Mouse (Mus musculus): ENCODE data around the gene Tmem54. TPM values are rescaled to one million over a fixed set of nuclear protein-coding genes. Genes with fewer than 3 reads are reported as not detected.

Gene Tmem54
- polyA plus RNA-seq, 1 experiment, result 0.16 TPM

DNA sequence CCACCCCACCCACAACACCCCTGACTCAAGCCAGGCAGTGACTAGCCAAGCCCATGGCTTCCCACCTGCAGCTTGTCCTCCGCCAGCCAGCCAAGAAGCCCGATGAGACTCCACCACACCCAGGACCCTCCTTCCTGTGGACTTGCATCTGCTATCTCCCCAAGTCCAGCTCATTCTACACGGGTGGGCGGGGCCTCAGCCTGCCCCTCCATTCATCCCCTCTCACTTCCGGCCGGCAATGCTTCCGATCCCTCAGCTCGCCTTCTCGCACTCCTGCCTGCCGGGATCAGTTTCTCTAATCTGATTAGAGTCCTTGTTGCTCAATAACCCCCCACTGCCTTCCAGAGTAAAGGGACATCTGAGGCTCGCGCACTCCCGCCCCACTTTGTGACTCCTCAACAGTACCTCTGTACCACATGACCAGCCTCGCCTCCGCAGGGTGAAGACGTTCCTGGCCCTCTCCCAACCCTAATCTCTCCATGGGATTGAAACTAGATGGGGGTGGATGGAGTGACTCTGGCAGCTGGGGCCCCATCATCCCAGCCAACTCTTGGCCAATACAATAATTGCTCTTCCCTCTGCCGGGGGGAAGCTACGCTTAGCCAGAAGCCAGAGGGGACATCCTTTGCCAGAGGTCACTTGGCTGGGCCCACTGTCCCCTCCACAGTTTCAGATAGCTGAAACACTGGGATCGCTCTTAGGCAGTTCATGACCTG is 20.5 kb downstream of the Tmem54 start:
- no peak for DNase-seq
- Histone ChIP-seq H3K27ac (ENCODE audit: insufficient read depth, low read length) (no peak overlapping the region), H3K4me1 (ENCODE audit: control insufficient read depth, insufficient read depth, low read length) (peaks cover 14% of the 10 kb centered on the region), H3K4me3 (replicated peaks; ENCODE audit: insufficient read depth, low read depth, low read length) (no peak overlapping the region), H3K27me3 (ENCODE audit: control insufficient read depth, insufficient read depth, low read length) (no peaks in the 10 kb centered on the region)
- TF ChIP-seq CTCF (IDR thresholded peaks at IDR 0.05; ENCODE audit: borderline replicate concordance, insufficient read depth, low read depth, low read length) (no peak), POLR2A (IDR thresholded peaks at IDR 0.05; ENCODE audit: borderline replicate concordance, insufficient read depth, low read length) (no peak)
- 27% methylated on average over 19 of the region's 19 CpGs for WGBS

DNA sequence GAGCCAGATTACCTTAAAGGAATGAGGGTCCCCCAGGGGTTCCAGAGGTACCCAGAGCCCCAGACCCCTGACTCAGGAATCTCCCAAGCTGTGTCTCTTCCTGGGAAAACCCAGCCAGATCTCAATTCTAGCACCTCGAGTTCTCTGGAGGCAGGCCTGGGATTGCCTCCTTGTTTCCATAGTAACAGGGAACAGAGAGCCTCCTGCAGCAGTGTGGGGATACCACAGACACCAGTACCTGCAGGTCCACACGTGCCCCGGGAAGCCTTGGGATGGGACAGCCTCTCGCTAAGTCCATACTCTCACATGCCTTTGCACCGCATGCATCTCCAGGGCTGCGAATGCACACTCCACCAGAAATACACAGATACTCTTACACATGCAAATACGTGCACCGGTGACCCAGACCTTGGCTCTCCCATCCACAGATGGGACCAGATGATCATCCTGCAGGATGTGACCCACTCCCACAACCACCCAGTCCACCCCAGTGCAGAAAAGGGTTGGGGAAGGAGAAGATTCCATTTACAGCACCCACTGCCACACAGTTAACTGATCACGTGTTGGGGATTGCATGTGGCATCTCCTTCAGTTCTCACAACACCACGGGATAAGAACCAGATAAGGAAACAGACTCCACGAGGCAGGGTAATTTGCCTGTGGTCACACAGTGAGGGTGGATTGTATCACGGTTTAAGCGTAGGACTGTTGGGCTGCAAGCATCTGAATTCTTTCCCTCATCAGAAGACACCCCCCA is 23.4 kb downstream of the Tmem54 start:
- H3K4me3 ChIP-seq (replicated peaks; ENCODE audit: insufficient read depth, low read depth, low read length), result no peak overlapping the region
- WGBS, result 71% methylated on average over 13 of the region's 13 CpGs
- H3K27ac ChIP-seq (ENCODE audit: insufficient read depth, low read length), result no peak overlapping the region
- no peak for TF ChIP-seq CTCF (IDR thresholded peaks at IDR 0.05; ENCODE audit: borderline replicate concordance, insufficient read depth, low read depth, low read length)
- TF ChIP-seq POLR2A (IDR thresholded peaks at IDR 0.05; ENCODE audit: borderline replicate concordance, insufficient read depth, low read length), result no peak
- no peak for DNase-seq
- H3K27me3 ChIP-seq (ENCODE audit: control insufficient read depth, insufficient read depth, low read length), result no peaks in the 10 kb centered on the region
- peaks cover 8% of the 10 kb centered on the region for H3K4me1 ChIP-seq (ENCODE audit: control insufficient read depth, insufficient read depth, low read length)

DNA sequence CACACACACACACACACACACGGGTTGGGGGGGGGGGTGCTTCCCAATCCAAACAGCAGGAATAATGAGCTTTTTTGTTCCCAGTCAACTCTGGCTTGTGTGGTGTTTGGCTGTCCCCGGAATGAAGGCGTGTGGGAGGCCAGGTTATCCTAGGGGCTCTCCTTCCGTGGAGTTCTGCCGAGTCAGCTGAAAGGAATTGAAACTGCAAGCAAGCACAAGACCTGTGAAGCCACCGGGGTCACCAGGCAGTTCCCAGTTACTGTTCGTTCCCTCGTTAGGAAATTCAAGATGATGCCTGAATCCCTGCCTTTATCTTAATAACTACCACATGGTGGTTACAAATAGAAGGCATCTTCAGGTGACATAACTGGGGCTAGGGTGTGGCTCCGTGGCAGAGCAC is 24.0 kb downstream of the Tmem54 start:
- WGBS, result 72% methylated on average over 9 of the region's 9 CpGs
- Histone ChIP-seq H3K4me1 (ENCODE audit: control insufficient read depth, insufficient read depth, low read length) (peaks cover 10% of the 10 kb centered on the region), H3K4me3 (replicated peaks; ENCODE audit: insufficient read depth, low read depth, low read length) (no peak overlapping the region), H3K27ac (ENCODE audit: insufficient read depth, low read length) (no peak overlapping the region), H3K27me3 (ENCODE audit: control insufficient read depth, insufficient read depth, low read length) (no peaks in the 10 kb centered on the region)
- no peak for TF ChIP-seq POLR2A (IDR thresholded peaks at IDR 0.05; ENCODE audit: borderline replicate concordance, insufficient read depth, low read length)
- DNase-seq, result no peak

DNA sequence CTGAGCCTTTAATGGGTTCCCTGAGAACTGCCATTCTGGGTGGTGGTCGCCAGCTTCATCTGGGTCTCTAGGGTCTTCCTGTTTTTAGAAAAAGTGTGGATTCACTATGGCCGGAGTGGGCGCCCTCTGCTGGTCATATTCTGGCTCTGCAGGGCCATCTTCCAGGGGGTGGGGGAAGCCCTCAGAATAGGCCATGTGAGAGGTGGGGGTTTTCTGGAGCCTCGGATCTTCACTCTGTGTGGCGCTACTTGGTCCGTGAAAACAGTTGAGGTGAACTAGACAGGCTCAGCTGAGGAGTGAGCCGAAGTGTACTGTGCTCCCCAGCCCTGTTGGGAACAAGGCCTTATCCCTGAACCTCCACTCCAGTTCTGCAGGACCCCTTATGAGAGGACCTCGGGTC is 24.8 kb downstream of the Tmem54 start:
- Histone ChIP-seq H3K4me3 (replicated peaks; ENCODE audit: insufficient read depth, low read depth, low read length) (no peak overlapping the region), H3K4me1 (ENCODE audit: control insufficient read depth, insufficient read depth, low read length) (peaks cover 9% of the 10 kb centered on the region; the same call in 1 of the 2 replicates), H3K27me3 (ENCODE audit: control insufficient read depth, insufficient read depth, low read length) (no peaks in the 10 kb centered on the region), H3K27ac (ENCODE audit: insufficient read depth, low read length) (no peak overlapping the region)
- DNase-seq, result peak; percentile 46 to 66
- 6% methylated on average over 8 of the region's 8 CpGs for WGBS
- peak; percentile 70 for TF ChIP-seq CTCF (IDR thresholded peaks at IDR 0.05; ENCODE audit: borderline replicate concordance, insufficient read depth, low read depth, low read length)
- no peak for TF ChIP-seq POLR2A (IDR thresholded peaks at IDR 0.05; ENCODE audit: borderline replicate concordance, insufficient read depth, low read length)

DNA sequence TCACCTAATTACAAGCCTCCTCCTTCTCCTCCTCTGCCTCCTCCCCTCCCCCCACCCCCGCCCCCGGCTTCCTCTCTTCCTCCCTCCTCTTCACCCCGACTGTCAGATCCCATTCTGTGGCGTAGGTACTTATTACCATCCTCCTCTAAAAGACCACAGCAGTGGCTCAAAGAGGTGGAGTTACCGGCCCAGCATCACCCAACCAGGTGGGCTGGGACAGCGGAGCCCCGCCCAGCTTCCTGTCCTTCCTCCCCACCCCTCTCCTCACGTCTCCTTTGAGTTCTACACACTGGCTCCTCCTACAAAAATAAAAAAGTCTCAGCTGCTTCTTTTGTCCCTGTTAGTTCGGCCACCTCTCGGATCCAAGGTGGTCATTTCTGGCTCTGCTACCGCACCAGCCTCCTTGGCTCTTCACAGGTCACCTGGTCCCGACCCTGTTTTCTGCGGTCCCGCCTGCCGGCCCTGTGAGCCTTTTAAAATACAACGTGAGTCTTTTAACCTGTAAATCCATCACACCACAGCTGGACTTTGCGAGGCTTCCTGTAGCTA is 25.5 kb downstream of the Tmem54 start:
- Histone ChIP-seq H3K4me3 (replicated peaks; ENCODE audit: insufficient read depth, low read depth, low read length) (no peak overlapping the region), H3K27ac (ENCODE audit: insufficient read depth, low read length) (no peak overlapping the region), H3K4me1 (ENCODE audit: control insufficient read depth, insufficient read depth, low read length) (peaks cover 16% of the 10 kb centered on the region; the same call in 1 of the 2 replicates), H3K27me3 (ENCODE audit: control insufficient read depth, insufficient read depth, low read length) (no peaks in the 10 kb centered on the region)
- 52% methylated on average over 17 of the region's 17 CpGs for WGBS
- no peak for DNase-seq
- TF ChIP-seq CTCF (IDR thresholded peaks at IDR 0.05; ENCODE audit: borderline replicate concordance, insufficient read depth, low read depth, low read length), result no peak
- TF ChIP-seq POLR2A (IDR thresholded peaks at IDR 0.05; ENCODE audit: borderline replicate concordance, insufficient read depth, low read length), result no peak

DNA sequence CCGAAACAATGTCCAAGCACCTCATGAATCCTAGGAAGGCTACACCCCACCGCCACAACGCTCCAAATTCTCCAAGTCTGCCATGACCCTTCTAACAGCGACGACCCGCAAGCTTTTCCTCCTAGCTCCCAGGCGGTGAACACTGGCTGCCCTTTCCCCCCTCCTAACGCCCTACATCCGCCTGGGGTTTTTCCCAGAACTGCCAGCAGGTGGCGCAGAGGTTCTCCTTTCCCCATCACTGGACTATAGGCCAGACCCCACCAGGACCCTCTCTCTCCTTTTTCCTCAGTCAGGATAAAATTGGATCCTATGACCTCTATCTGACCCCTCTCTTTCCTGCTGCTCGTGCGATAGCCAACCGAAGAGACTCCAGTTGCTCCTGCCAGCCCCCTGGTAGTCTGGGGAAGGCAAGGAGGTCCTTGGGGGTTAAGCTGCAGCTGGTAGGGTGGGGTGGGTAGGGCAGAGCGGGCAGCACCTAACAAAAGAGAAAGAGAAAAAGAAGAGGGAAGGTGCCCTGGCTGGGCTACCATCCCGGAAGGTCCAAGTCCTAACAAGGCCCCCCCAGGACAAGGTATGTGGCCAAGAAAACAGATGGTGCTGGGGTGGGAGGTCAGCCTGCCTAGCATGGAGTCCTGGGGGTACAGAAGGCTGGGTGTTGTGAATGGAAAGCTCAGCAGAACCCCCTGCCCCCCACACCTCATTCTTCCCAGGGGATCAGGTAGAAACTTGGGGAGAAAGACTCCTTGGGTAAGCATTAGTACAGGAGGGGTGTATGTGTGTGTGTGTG is 29.6 kb downstream of the Tmem54 start:
- H3K4me1 ChIP-seq (ENCODE audit: control insufficient read depth, insufficient read depth, low read length), result peaks cover 36% of the 10 kb centered on the region
- H3K27ac ChIP-seq (ENCODE audit: insufficient read depth, low read length), result peak overlapping the region; percentile 100
- WGBS, result 3% methylated on average over 15 of the region's 15 CpGs
- TF ChIP-seq POLR2A (IDR thresholded peaks at IDR 0.05; ENCODE audit: borderline replicate concordance, insufficient read depth, low read length), result peak; percentile 39; the same call in 1 of the 2 replicates
- TF ChIP-seq CTCF (IDR thresholded peaks at IDR 0.05; ENCODE audit: borderline replicate concordance, insufficient read depth, low read depth, low read length), result peak; percentile 81
- peak; percentile 83 to 91 for DNase-seq
- H3K27me3 ChIP-seq (ENCODE audit: control insufficient read depth, insufficient read depth, low read length), result no peaks in the 10 kb centered on the region
- H3K4me3 ChIP-seq (replicated peaks; ENCODE audit: insufficient read depth, low read depth, low read length), result peak overlapping the region; percentile 92

DNA sequence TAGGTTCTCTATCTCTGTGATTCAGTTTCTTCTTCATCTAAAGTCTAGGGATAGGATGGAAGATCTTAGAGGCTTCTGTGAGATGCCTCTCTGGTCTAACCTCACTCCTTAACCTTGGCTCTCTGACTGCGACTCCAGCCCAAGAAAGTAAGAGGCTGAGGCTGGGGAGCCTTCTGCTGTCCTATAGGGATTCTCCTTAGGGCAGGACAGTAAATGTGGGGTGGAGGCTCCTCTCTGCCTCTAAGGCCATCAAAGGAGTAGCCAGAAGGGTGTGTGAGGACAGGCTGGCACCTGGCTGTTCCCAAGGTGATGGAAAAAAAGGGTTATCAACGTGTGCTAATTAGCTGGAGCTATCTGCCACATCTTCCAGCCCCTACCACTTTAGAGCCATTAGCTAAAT is 30.3 kb downstream of the Tmem54 start:
- Histone ChIP-seq H3K27ac (ENCODE audit: insufficient read depth, low read length) (peak overlapping the region; percentile 100), H3K4me1 (ENCODE audit: control insufficient read depth, insufficient read depth, low read length) (peaks cover 34% of the 10 kb centered on the region), H3K4me3 (replicated peaks; ENCODE audit: insufficient read depth, low read depth, low read length) (peak overlapping the region; percentile 92), H3K27me3 (ENCODE audit: control insufficient read depth, insufficient read depth, low read length) (no peaks in the 10 kb centered on the region)
- peak; percentile 39 to 58 for DNase-seq
- no peak for TF ChIP-seq POLR2A (IDR thresholded peaks at IDR 0.05; ENCODE audit: borderline replicate concordance, insufficient read depth, low read length)
- TF ChIP-seq CTCF (IDR thresholded peaks at IDR 0.05; ENCODE audit: borderline replicate concordance, insufficient read depth, low read depth, low read length), result no peak
- WGBS, result 22% methylated on average over 2 of the region's 2 CpGs

Data from cerebellum, adult 2 months (tissue).